Mouse (Mus musculus) stomach, embryonic 14.5 days (tissue): ENCODE results near the gene Mcl1. TPM values are rescaled to one million over a fixed set of nuclear protein-coding genes. Genes with fewer than 3 reads are reported as not detected.

Experiments
- ATAC-seq: fragments of 200-750 bp; cut with Nextera tagmentation; 2 replicates; pipeline ENCODE4 v1.8.0; 2017; ENCODE audit warnings: low read depth, moderate TSS enrichment; ENCODE audit not compliant: insufficient number of reproducible peaks, insufficient read depth, low FRiP score
- H3K27ac ChIP-seq: fragments of 300-500 bp; sonication (generic); 2 replicates; pipeline ENCODE4 v1.5.1; 2014; ENCODE audit warnings: mild to moderate bottlenecking, low read length, moderate library complexity, mixed read lengths
- H3K27me3 ChIP-seq: fragments of 300-500 bp; sonication (generic); 2 replicates; pipeline ENCODE4 v1.6.1; 2014; ENCODE audit warnings: low read length, control low read depth, mixed read lengths; ENCODE audit not compliant: control insufficient read depth, insufficient read depth
- H3K36me3 ChIP-seq: fragments of 300-500 bp; sonication (generic); 2 replicates; pipeline ENCODE4 v1.6.1; 2014; ENCODE audit warnings: mild to moderate bottlenecking, control low read depth, low read length, moderate library complexity, mixed read lengths; ENCODE audit not compliant: control insufficient read depth, insufficient read depth
- H3K4me1 ChIP-seq: fragments of 300-500 bp; sonication (generic); 2 replicates; pipeline ENCODE4 v1.6.1; 2014; ENCODE audit warnings: low read length, control low read depth, mixed read lengths; ENCODE audit not compliant: control insufficient read depth, insufficient read depth
- H3K4me2 ChIP-seq: fragments of 300-500 bp; sonication (generic); replicated peaks from 2 replicates; pipeline ENCODE4 v1.6.1; 2014; ENCODE audit warnings: low read depth, low read length, control low read depth
- H3K4me3 ChIP-seq: fragments of 300-500 bp; sonication (generic); 2 replicates; pipeline ENCODE4 v1.5.1; 2014; ENCODE audit warnings: low read depth, low read length, control low read depth
- H3K9ac ChIP-seq: fragments of 300-500 bp; sonication (generic); replicated peaks from 2 replicates; pipeline ENCODE4 v1.6.1; 2014; ENCODE audit warnings: low read depth, mild to moderate bottlenecking, control low read depth, low read length, moderate library complexity, mixed read lengths
- H3K9me3 ChIP-seq: fragments of 300-500 bp; sonication (generic); 2 replicates; pipeline ENCODE4 v1.6.1; 2016; ENCODE audit warnings: low read depth, low read length, control low read depth; ENCODE audit not compliant: control insufficient read depth
- WGBS: fragments of 180-500 bp; shearing (Covaris S2); extraction: QIAGEN DNeasy Blood & Tissue Kit; methylation state at CpG from one replicate; pipeline ENCODE4 v1.1.7; 2014; 5-methylcytosine and 5-hydroxymethylcytosine counted together
- polyA plus RNA-seq: library from polyadenylated mRNA; unstranded; fragments of >200 nt; fragmentation: Nextera tagmentation; extraction: Ambion mirVana; gene quantifications from 2 replicates; pipeline ENCODE4 v1.2.1, GENCODE M21; 2014

The Mcl1 gene
- polyA plus RNA-seq, 1 experiment from 2014 or later: 47.0 TPM

GRCm38 (mm10) chr3:95660788-95661478, 2.3 kb downstream of the Mcl1 start:
- peaks cover 40% of the 10 kb centered on the region for H3K4me1 ChIP-seq
- H3K27me3 ChIP-seq: no peaks in the 10 kb centered on the region
- peaks cover 39% of the 10 kb centered on the region for H3K36me3 ChIP-seq
- ATAC-seq: no peak
- peak overlapping the region; percentile 90 for H3K4me2 ChIP-seq
- H3K4me3 ChIP-seq: peak overlapping the region; percentile 100
- peak overlapping the region; percentile 100 for H3K9ac ChIP-seq
- no peak overlapping the region for H3K27ac ChIP-seq
- WGBS: 13% methylated on average over 2 of the region's 2 CpGs
- H3K9me3 ChIP-seq: no peaks in the 10 kb centered on the region

DNA sequence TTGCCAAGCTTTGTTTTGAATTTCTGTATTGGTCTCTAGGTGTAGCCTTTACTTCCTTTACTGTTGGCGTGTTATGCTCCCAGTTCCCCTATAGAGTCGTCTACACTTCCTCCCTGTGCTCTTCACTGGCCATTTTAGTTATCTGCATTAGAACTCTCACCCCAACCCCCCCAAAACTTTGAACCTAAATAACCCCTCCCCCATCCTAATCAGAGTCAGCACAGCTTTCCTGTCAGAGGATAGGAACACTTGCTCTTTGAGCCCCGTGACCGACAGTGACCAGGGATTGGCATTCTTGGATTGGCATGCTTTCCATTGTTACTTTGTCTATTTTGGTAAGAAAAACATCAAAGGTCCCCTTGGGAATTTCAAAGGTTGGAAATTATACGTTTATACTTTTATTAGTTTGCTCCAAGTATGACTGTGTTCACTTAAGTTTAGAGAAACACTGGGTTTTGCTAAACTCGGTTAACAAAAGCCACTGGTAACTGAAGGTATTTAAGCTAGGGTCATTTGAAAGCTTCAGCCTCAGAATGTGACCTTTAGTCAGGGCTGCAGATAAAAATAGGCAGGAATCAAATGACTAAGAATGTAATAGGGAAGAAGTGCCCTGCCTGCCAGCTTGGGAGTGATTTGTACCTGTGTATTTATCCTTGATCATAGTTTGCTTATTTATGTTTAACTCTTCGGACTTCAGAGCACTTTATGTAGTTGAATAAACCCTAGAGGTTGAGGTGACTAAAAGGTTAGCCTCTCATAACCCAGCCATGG, 3.5 kb downstream of the Mcl1 start:
- peaks cover 39% of the 10 kb centered on the region for H3K36me3 ChIP-seq
- peak overlapping the region; percentile 100; the same call in 1 of the 2 replicates for H3K4me3 ChIP-seq
- no peaks in the 10 kb centered on the region for H3K9me3 ChIP-seq
- ATAC-seq: no peak
- peak overlapping the region; percentile 90; the same call in 1 of the 2 replicates for H3K4me2 ChIP-seq
- no peaks in the 10 kb centered on the region for H3K27me3 ChIP-seq
- H3K27ac ChIP-seq: no peak overlapping the region
- 33% methylated on average over 7 of the region's 7 CpGs for WGBS
- H3K9ac ChIP-seq: no peak overlapping the region; the same call in 1 of the 2 replicates
- peaks cover 52% of the 10 kb centered on the region for H3K4me1 ChIP-seq

DNA sequence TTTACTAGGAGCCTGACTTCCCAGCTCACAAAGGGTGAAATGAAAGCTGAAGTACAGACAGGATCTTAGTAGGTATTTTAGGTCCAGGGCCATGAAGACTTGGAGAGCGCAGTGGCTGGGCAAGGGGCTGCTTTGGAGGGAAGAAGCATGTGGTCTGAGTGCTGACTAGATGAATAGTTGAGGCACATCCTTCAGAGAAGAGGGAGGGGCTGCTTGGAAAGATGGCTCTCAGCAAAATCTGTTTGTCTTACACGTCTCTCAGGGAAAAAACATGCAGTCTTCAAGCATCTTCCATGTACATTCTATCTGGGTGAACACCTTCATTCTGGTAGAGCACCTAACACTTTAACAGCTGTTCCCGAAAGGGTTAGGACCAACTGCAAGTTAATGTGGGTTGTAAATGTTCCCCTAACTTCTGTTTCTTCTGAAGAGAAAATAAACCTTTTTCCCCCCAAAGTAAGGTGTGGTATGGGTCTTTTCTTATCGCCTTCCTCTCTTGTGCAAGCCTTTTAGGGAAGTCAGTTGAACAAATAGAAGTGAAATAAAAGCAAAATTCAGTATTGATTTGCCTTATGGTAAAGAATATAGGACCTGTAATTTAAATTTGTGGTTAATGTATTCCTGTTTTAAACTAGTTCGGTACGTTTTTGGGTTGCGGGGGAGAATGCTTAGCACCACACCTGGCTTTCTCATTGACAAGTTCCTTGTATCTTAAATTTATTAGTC, 4.3 kb downstream of the Mcl1 start:
- Histone ChIP-seq H3K4me3 (no peak overlapping the region; the same call in 1 of the 2 replicates), H3K27ac (no peak overlapping the region), H3K36me3 (peaks cover 39% of the 10 kb centered on the region), H3K9ac (no peak overlapping the region), H3K4me1 (peaks cover 59% of the 10 kb centered on the region), H3K9me3 (no peaks in the 10 kb centered on the region), H3K4me2 (peak overlapping the region; percentile 90; the same call in 1 of the 2 replicates), H3K27me3 (no peaks in the 10 kb centered on the region)
- ATAC-seq: no peak
- 74% methylated on average over 7 of the region's 7 CpGs for WGBS

DNA sequence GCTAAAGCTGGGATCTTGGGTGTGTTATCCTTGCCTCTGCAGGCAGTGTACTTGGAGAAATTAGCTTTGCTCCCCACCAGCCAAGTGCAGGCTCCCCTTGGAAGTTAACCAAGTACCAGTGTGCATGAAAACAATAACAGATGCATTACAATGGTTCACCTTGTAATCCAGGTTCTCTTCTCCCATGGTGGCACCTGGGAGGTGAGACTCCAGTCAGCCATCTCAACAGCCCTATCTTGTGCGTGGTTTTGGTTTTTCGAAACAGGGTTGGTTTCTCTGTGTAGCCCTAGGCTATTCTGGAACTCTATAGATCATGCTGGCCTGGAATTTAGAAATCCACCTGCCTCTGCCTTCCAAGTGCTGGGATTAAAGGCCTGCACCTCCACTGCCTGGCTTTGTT, 4.9 kb downstream of the Mcl1 start:
- H3K36me3 ChIP-seq: peaks cover 39% of the 10 kb centered on the region
- WGBS: 89% methylated on average over 2 of the region's 2 CpGs

DNA sequence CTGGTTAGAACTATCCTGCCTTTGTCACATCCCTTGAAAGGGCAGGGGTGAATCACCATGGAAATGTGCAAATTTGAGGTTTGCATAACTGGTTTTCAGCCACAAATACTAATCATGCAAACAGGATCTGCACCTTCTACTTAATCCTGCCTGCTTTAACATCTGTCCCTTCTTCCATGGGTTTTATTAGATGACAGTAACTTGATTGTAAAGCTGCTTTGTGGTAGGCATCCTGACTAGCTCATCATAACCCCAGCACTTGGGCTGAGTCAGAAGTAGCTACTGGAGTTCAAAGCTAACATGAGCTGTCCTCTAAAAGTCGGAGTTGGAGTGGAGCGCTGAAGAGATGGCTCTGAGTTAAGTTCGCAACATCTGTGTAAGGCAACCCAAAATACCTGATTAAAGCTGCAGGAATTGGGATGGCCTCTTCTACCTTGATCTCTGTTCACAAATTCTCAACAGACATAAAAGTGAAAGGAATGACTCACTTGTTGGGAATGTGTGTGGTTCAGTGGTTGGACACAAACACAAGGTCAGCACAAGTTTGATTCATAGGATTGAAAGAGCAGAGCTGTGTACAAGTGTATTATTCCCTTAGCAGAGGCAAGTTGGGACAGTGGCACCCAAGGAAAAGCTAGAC, 5.5 kb downstream of the Mcl1 start:
- H3K27ac ChIP-seq: peak overlapping the region; percentile 33; the same call in 1 of the 2 replicates
- H3K4me2 ChIP-seq: no peak overlapping the region
- H3K36me3 ChIP-seq: peaks cover 41% of the 10 kb centered on the region
- no peak overlapping the region for H3K4me3 ChIP-seq
- 81% methylated on average over 3 of the region's 3 CpGs for WGBS
- H3K9me3 ChIP-seq: no peaks in the 10 kb centered on the region
- H3K27me3 ChIP-seq: no peaks in the 10 kb centered on the region
- H3K9ac ChIP-seq: no peak overlapping the region
- peaks cover 67% of the 10 kb centered on the region for H3K4me1 ChIP-seq
- ATAC-seq: no peak

More for the DNA sequence above, 4.9 kb downstream of the Mcl1 start:
- no peaks in the 10 kb centered on the region for H3K27me3 ChIP-seq
- no peak overlapping the region for H3K4me3 ChIP-seq
- H3K27ac ChIP-seq: peak overlapping the region; percentile 23; the same call in 1 of the 2 replicates
- peaks cover 63% of the 10 kb centered on the region for H3K4me1 ChIP-seq
- ATAC-seq: no peak
- H3K4me2 ChIP-seq: no peak overlapping the region
- H3K9me3 ChIP-seq: no peaks in the 10 kb centered on the region
- H3K9ac ChIP-seq: no peak overlapping the region

GRCm38 (mm10) chr3:95664940-95665352, 6.4 kb downstream of the Mcl1 start:
- Histone ChIP-seq H3K4me3 (no peak overlapping the region), H3K4me2 (no peak overlapping the region), H3K27ac (no peak overlapping the region), H3K27me3 (no peaks in the 10 kb centered on the region), H3K36me3 (peaks cover 46% of the 10 kb centered on the region), H3K9ac (no peak overlapping the region), H3K9me3 (no peaks in the 10 kb centered on the region), H3K4me1 (peaks cover 67% of the 10 kb centered on the region)
- no peak for ATAC-seq
- WGBS: 82% methylated on average over 4 of the region's 4 CpGs

- ATAC-seq: peak; percentile 54
- Histone ChIP-seq H3K9me3 (no peaks in the 10 kb centered on the region), H3K4me3 (no peak overlapping the region), H3K9ac (no peak overlapping the region), H3K27me3 (no peaks in the 10 kb centered on the region), H3K4me1 (peaks cover 56% of the 10 kb centered on the region), H3K27ac (peak overlapping the region; percentile 55; the same call in 1 of the 2 replicates), H3K36me3 (peaks cover 34% of the 10 kb centered on the region), H3K4me2 (no peak overlapping the region)
- 21% methylated on average over 6 of the region's 6 CpGs for WGBS
Observed at GRCm38 (mm10) chr3:95666124-95666844, 7.7 kb downstream of the Mcl1 start.
